Mouse (Mus musculus): ENCODE results near the gene Gabpb1. TPM values are rescaled to one million over a fixed set of nuclear protein-coding genes. Genes with fewer than 3 reads are reported as not detected.

Gene Gabpb1
- polyA plus RNA-seq, 1 experiment from 2014 or later: 78.0 TPM

DNA sequence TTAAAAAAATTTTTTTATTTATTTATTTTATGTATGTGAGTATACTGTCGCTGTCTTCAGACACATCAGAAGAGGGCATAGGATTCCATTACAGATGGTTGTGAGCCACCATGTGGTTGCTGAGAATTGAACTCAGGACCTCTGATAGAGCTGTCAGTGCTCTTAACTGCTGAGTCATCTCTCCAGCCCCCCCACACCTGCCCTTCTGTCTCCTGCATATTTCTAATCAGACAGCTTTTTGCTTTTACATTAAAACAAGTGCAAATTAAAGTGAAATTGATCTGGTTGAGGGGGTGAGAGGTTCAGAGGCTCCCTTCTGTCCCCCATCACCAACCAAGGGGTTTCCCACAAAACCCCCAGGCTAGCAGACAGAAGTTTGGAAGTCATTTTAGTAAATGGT, 96.9 kb downstream of the Gabpb1 start:
- no peak for ATAC-seq (ENCODE audit: low FRiP score, low read depth)
- Histone ChIP-seq H3K27me3 (no peaks in the 10 kb centered on the region), H3K9ac (replicated peaks) (no peak overlapping the region), H3K9me3 (no peaks in the 10 kb centered on the region), H3K4me3 (no peak overlapping the region), H3K27ac (replicated peaks) (no peak overlapping the region), H3K36me3 (no peaks in the 10 kb centered on the region), H3K4me2 (replicated peaks) (no peak overlapping the region), H3K4me1 (no peaks in the 10 kb centered on the region)
- WGBS: 94% methylated on average over 1 of the region's 1 CpGs

Other genes starting within 250 kb of the Gabpb1 start
- 0.09 TPM in 1 of 2 replicates, not detected in the other for gene Atp8b4, start 175.7 kb downstream of the Gabpb1 start, polyA plus RNA-seq (2016; fragmentation: Nextera tagmentation; extraction: Ambion mirVana)
- 4.5 and 4.6 TPM in 2 replicates for gene Slc27a2, start 123.9 kb downstream of the Gabpb1 start, polyA plus RNA-seq (2016; fragmentation: Nextera tagmentation; extraction: Ambion mirVana)
- gene Hdc, start 57.0 kb downstream of the Gabpb1 start, polyA plus RNA-seq (2016; fragmentation: Nextera tagmentation; extraction: Ambion mirVana): 0.27 and 0.52 TPM in 2 replicates
- 40.6 and 40.9 TPM in 2 replicates for gene Usp8, start 31.0 kb upstream of the Gabpb1 start, polyA plus RNA-seq (2016; fragmentation: Nextera tagmentation; extraction: Ambion mirVana)
- 3.0 and 3.5 TPM in 2 replicates for gene Usp50, start 107.1 kb upstream of the Gabpb1 start, polyA plus RNA-seq (2016; fragmentation: Nextera tagmentation; extraction: Ambion mirVana)
- gene Trpm7, start 199.9 kb upstream of the Gabpb1 start, polyA plus RNA-seq (2016; fragmentation: Nextera tagmentation; extraction: Ambion mirVana): 43.3 and 44.5 TPM in 2 replicates